Mouse (Mus musculus) kidney, adult 9 months (tissue): ENCODE measurements around the gene Nynrin.
A peak's percentile ranks its signal among the peaks of the same experiment; 100 is the strongest.

Experiments used
- DNase-seq: peaks from one replicate; pipeline ENCODE4 v3.0.0; 2022

The Nynrin gene

DNA sequence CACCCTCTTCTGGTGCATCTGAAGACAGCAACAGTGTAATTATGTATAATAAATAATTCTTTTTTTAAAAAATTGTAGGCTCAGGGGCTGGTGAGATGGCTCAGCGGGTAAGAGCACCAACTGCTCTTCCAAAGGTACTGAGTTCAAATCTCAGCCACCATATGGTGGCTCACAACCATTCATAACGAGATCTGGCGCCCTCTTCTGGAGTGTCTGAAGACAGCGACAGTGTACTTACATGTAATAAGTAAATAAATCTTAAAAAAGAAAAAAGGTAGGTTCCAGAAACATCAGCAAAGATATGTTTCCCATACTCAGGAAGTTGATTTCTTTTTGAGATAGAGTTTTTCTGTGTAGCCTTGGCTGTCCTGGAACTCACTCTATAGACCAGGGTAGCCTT, 11.0 kb upstream of the Nynrin start:
- no peak for DNase-seq

DNA sequence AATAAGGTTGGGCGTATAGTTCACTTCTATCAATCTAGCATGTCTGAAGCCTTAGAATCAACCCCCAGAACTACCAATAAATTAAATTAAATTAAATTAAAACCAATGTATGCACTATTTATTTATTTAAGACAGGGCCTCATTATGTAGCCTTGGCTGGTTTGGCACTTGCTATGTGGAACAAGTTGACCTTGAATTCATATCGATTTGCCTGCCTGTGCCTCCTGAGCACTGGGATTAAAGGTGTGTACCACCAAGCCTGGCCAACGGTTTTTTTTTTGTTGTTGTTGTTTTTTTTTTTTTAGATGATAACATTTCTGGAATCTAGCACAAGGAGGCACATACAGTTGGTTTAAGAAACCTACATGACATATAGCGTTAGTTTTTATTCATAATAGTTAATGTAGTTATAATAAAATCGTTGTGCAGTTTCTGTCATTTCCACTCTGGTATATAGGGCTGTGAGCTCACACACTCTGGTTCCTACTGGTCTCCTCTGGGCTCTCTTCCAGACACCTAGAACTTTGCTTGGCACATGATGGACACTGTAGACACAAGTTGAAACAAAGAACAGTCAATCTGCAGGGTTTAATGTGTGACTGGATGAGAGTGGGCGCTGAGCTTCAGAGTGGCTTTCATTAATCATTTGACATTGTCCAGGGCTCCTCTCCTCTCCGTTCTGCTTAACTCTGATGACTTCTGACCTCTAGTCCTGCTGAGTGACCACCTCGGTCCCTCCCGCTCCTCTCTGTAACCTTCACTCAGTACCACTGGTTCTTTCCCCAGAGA, 8.1 kb upstream of the Nynrin start:
- DNase-seq: peak; percentile 71

DNA sequence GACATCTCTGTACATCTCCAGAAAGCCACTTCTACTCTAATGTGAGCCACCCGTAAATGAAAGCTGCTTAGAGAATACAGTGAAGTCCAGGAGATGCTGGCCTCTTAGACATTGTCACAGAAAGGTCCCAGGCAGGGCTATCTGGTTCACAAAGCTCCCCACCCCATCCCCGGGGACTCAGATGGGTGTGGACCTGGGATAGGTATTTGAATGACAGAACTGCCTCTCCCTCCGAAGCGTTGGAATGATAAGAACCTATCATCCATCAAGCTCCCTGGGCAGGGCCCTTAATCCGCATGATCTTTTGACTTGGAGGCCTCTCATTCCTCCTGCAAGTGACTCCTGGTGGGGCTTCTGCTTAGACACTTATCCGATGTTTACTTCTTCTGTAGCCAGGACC, 2.9 kb upstream of the Nynrin start:
- DNase-seq: no peak

DNA sequence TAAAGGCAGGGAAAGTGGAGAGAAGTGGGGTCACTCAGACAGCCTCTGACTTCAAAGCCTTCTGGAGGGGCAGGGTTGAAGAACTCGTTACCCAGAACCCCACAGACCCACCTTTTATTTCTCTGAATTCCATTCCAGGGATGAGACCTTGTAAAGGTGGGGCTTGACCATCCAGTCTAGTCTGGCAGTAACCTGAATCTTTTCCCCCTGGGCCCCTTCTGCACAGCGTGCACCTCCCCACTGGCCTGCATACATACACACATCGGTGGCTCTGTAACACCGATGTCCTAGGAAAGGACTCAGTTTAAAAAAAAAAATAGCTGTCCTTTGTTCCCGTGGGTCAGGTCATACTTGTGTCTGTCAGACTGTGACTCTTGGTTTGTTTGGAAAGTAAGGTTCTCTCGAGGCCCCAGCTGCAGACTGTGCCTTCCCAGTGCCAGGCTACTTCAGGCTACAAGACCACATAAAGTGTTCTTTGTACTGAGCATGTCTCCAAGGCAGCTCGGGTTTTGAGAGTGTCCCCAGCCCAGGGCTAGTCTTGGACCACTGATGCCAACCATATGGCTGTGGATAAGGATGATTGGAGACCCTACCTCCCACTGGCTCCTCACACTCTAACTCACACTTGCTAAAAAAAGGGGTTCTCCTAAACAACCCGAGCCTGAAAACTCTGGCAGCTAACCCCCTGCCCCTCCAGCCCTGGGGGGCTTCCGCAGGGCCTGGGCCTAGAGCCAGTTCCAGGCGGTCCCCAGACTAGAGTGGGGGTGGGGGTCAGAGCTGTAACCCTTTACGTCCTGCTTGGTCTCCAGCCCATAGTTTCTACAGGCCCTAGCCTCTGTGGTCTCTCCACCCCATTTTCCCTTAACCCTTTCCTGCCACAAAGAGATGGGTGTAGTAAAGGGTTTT, 911 bp upstream of the Nynrin start:
- no peak for DNase-seq

DNA sequence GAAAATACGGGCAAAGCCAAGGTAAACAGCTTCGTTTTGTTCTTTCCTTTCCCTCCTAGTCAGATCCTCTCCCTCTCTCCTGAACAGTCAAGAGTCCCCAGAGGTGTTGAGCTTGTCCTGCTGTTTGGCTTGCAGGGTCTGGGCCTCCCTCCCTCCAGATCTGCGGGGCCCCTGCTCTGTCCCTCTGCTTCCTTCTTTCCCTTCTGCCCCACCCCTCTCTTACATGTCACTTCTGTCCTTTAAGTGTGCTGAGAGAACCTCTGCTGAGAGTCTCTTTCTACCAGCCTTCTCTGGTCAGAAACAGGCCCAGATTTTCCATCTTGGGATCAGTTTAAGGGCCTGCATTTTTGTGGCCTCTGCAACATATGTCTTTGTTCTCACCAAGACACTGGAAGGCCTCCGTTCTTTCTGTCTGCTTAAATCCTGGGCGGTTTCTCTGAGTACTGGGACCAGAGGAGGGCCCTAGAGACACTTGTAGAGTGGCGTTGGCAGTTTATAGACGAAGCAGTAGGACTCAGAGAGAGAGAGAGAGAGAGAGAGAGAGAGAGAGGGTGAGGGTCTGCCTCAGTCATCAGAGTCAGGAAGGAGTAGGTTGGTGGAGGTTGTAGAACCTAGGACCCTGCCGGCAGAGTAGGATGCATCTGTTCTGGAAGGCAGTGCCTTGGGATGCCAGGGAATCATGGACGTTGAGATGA, 743 bp downstream of the Nynrin start:
- no peak for DNase-seq

DNA sequence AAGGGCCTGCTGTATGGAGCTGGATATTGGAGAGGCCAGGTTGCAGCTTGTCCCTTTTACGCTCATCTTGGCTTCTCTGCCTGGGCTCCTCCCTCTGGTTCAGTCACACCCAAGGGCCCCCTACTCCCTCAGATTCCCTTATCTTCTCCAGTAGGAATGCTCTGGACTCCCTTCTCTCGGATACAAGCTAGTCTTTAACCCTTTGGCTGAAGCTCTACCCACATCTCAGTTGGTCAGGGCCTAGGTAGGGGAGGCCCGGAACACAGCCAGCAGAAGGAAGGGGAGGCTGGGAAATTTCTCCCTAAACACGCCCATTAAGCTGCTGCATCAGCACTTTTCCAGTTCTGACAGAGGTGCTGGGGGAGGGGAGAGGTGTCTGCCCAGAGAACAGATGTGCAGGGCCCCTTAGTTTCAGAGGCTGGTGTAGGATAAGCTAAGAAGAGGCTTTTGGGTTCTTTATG, 1.3 kb downstream of the Nynrin start:
- DNase-seq: peak; percentile 36

DNA sequence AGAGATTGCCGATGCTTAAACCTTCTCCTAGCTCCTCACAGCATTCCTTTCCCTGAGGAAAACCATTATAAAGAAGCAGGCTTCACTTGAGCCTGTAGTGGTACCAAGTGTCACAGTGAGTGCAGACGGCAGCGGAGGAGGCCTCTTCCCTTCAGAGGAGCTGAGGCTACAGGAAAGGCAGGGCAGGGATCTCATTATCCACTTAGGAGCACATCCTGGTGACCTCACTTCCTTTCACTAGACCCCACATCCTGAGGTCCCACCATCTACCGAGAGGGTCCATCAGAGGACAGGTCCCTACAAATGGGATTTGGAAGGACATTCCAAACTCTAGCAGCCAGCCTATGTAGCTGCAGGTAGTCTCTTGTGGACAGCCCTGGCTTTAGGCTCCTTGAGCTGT, 3.8 kb downstream of the Nynrin start:
- DNase-seq: no peak

DNA sequence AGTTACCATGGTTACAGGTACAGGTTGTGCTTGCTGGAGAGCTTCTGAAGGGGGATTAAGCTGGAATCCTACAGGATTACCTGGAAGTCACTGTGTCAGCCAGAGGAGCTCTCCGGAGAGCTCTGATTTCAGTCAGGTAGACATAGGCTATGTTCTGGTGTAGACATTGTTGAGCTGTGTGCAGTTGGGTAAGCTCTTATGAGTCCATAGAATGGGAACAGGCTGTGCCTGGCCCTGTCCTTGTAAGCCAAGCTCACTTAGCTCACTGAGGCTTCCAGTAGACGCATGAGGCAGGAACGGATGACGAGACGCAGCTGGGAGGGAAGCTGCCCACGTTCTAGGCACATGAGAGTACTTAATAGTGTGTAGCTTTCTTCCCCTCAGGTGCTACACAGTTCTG, 8.4 kb downstream of the Nynrin start:
- no peak for DNase-seq

DNA sequence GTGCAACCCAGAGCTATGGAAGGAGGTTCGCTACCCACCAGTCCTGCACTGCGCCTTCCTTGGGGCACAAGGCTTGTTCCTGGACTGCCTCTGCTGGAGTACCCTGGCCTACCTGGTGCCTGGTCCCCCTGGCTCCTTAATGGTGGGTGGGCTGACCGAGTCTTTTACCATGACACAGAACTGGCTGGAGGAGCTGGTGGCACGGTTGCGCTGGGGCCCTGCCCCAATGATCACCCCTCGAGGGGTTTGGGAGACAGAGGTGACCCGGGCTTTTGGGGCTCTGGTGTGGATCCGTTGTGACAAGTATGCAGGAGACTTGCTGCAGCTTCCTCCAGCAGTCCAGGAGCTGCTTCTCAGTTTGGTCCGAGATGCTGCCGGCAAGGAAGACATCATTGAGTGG, 9.2 kb downstream of the Nynrin start:
- no peak for DNase-seq

DNA sequence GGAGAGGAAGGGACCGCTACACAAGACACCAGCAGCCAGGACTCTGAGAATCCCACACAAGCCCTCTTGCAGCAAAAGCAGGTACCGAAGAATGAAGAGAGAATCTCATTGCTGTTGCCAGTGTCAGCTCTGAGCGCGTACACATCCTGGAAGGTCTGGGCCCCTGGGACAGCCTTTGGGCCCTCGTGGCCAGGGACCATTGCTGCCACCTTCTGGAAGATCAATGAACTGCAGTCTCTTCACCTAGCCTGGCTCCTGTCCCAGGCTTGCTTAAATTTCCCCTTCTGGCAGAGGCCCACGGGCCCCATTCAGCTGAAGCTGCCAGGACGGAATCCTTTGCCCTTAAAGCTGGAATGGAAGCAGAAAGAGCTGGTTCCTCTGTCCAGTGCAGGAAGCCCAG, 10.0 kb downstream of the Nynrin start:
- peak; percentile 82 for DNase-seq

DNA sequence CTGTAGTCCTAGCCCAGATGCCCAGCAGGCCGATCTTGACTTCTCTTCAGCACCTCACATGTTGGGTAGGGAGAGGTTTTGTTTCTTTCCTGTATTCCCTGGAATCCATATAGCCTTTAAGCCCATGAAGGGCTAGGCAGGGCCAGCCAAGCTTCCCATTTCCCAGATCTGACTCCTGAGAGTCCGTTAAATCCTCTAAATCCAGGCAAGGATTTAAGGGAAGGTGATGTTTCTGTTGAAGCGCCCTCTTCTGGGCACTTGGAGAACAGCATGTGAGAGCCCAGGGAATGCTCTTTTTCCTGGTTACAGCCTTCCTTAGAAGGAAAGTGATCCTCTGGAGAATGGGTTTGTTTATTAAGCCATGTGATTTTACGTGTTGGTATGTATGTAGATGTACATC, 13.2 kb downstream of the Nynrin start:
- peak; percentile 64 for DNase-seq

DNA sequence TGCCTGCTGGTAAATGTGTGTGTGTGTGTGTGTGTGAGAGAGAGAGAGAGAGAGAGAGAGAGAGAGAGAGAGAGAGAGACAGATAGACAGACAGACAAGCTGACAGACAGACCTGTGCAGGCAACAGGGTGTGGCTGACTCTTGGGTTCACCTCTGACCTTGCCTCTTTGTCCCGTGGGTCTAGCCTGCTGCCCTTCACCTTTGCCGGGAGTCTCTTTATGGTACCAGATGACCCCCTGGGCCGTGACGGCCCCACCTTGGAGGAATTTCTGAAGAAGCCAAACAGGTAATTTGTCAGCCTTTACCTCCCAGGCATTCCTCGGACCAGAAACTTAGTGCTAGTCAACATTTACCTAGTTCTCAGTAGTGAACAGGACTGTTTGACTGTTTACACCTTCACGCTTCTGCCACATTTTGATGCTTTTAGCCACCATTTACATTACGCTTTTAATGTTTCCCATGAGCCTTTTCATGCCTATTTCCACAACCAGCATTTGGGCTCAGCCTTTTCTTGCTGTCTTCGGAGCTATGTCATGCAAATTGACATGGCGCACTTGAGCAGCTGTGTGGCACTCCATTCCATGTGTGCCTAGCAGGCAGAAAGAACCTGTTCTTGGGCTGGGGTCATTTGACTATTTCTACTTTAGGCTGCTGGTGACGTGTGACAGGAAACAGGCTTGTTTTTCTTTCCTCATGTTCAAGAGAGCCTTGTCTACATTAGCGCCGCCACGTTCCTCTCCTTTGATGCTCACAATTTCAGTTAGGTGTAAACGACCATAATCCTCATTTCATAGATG, 14.6 kb downstream of the Nynrin start:
- no peak for DNase-seq

DNA sequence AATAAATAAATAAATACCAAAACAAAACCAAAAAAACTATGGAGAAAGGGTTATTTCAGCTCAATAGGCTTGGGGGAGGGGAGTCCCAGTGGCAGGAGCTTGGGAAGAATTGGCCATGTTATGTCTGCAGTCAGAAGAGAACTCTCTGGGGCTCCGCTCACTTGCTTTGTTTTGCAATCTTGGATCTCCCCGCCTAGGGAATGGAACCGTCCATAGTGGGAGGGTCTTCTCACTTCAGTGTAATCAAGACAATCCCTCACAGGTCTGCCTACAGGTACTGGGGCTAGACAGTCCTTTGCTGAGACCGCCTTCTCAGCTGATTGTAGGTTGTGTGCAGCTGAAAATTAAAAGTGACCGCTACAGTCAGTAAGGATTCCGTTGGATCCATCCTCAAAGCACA, 15.7 kb downstream of the Nynrin start:
- DNase-seq: no peak

DNA sequence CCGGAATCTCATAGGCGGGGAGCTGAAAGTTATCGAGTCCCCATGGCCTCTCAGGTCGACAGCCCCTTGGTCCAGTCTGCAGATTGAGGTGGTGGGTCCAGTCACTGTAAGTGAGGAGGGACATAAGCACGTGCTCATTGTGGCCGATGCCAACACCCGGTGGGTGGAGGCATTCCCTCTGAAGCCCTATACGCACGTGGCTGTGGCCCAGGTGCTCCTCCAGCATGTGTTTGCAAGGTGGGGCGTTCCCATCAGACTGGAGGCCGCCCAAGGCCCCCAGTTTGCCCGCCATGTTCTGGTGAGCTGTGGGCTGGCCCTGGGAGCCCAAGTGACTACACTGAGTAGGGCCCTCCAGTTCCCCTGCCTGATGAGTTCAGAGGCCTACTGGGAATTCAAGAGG, 18.2 kb downstream of the Nynrin start:
- DNase-seq: no peak

DNA sequence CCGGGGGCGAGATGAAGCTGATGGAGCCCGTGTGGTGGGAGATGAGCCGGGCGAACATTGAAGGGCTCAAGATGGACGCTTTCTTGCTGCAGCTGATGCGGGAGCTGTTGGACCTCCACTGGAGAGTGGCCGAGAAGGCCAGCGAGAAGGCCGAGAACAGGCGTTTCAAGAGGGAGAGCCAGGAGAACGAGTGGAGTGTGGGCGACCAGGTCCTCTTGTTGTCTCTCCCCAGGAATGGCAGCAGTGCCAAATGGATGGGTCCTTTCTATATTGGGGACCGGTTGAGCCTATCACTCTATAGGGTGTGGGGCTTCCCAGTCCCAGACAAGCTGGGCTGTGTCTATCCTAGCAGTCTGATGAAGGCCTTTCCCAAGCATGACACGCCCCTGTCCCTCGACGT, 18.7 kb downstream of the Nynrin start:
- no peak for DNase-seq

DNA sequence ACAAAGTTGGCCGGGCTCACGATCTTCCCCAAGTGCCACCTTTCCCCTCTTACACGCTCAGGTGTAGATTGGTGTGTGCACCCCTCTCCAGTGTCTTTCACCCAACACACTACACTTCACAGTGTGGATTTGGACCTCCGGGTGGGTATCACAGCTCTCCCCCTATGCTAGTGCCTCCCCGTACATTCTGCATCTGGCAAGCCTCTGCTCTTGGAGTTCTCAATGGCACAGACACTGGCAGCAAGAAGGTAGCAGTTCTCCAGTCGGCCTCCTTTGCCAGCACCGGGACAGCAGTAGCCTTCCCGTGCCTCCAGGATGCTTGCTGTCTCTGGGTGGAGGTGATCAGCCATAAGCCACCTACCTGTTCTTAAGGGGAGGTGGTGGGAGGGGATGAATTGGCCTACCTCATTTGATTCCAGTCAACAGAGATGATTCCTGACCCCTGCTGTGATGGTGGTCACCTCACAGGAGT, 19.5 kb downstream of the Nynrin start:
- no peak for DNase-seq

DNA sequence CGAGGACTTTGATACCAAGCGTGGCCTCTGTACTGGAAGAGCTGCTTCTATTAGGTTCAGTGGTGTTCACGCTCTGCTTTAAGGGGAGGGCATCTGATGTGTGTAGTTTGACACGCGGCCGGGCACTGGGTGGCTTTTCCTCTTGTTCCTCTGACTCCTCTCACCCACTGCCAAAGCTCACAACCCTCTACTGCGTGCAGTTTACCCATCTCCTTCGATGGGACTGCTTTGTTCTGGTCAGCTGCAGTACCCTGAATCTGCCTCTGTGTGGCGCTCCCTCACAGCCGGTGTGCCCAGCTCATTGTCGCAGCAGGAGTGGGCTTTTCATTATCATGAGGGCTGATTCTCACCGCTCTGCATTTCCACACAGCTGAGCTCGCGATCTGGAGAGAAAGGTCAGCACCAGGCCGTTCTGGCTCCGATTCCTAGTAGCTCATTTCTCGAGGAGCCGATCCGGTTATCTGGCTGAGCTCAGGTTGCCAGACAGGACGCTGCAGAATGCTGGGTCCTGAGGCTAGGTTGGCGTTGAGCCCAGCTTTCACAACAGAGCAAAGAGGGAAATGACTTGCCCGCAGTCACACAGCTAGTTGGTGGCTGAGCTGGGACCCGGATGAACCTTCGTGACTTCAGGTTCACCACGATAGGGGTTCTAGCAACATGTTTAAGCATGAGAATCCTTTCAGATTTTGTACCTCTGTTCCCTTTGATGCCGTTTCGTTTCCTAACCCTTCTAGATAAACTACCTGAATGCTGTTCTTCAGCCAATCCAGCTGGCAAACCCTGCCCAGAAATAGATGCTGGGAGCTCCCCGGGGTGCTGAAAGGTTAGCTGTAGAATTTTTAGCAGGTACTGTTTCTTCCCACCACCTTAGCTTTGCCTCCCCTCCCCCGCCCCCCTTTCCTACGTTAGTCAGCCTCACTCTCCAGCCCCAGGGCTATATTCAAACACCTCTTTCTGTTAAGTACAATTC, 20.2 kb downstream of the Nynrin start:
- peak; percentile 76 for DNase-seq

DNA sequence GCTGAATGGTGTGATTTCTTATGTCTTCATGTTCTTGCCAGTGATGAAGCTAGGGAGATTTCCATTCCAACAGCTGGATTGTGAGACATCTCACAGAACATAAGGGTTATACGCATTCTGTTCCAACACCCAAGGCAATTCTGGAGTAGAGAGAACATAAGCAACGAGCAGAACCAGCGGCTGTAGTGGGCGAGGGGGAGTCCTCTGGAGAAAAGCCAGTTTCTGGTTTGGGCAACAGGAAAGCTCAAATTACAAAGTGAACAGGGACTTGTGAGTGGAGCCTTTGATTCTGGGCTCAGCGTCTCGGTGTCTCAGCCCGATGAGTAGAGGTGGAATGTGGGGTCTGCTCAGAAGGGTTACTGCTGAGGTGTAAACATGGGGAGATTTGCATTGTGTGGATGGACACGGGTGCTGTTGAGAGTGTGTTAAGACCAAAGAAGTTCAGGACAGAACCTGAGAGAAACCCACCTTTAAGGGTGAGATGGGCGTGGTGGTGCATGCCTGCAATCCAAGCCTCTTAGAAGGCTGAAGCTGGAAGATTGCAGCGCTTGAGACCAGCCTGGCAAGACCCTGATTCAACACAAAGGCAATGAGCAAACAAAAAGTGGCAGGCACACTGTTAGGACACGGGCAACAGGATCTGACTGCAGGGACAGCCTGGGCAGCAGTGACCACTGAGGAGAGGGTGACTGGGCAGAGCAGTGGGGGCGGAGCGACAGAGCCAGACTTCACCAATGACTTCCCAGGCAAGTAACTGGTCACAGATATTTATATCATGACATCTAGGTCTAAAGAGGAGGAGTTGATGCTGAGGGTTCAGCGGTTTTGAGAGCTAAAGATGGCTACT, 23.9 kb downstream of the Nynrin start:
- DNase-seq: no peak

DNA sequence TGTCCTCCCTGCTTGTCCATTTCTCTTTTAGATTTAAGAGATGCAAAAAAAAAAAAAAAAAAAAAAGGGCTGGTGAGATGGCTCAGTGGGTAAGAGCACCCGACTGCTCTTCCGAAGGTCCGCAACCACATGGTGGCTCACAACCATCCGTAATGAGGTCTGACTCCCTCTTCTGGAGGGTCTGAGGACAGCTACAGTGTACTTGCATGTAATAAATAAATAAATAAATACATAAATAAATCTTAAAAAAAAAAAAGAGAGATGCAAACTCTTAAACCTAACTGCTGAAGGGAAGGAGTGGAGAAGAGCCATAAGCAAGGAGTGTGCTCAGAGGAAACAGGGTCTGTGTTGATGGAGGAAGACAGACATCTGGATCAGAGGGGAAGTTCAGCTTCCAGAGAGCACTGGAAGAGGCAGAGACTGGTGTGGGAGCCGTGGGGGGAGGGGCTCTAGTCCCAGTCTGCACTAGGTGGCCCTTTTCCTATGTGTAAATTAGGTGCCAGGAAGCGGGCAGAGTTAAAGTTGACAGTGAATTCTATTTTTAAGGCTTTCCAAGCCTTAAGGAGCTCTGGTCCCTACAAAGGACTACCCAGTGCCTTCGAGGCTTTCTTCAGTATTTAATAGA, 24.6 kb downstream of the Nynrin start:
- no peak for DNase-seq

DNA sequence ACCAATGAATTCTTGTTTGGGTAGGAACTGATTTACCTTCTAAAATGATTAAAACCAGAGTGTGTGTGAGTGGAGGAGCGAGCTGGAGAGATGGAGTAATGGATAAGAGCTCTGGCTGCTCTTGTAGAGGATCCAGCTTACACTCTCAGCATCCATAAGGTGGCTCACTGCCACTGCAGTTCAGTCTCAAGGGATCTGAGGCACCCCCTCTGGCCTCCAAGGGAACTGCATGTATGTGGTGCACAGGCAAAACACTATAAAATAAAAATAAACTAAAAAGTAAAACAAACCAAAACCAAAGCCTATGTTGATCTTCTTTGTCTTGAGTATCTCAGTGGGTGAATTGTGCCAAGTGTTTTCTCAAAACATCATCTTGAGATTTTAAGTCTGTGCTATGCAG, 25.8 kb downstream of the Nynrin start:
- DNase-seq: peak; percentile 86
